Mouse (Mus musculus): Measurements from ENCODE around the gene Bptf. TPM values are rescaled to one million over a fixed set of nuclear protein-coding genes. Genes with fewer than 3 reads are reported as not detected.
"Not testable (repeated sequence)": the region's sequence is repeated elsewhere in the genome, so short reads cannot be mapped to it uniquely, and the experiment has no call there.

Bptf gene
- polyA plus RNA-seq, 1 experiment from 2014 or later: 40.6 TPM

- Histone ChIP-seq H3K4me3 (replicated peaks; ENCODE audit: low read length) (no peak overlapping the region), H3K27ac (no peak overlapping the region), H3K9me3 (ENCODE audit: control insufficient read depth, low read length) (no peaks in the 10 kb centered on the region), H3K9ac (no peak overlapping the region), H3K4me2 (replicated peaks) (no peak overlapping the region), H3K4me1 (replicated peaks; ENCODE audit: control insufficient read depth, insufficient read depth, low read length) (no peaks in the 10 kb centered on the region), H3K27me3 (ENCODE audit: control insufficient read depth, insufficient read depth, low read length) (no peaks in the 10 kb centered on the region), H3K36me3 (replicated peaks; ENCODE audit: control insufficient read depth, insufficient read depth) (no peaks in the 10 kb centered on the region)
- ATAC-seq (ENCODE audit: low FRiP score) (no peak), DNase-seq (ENCODE audit: low spot score) (no peak)
- 90% methylated on average over 2 of the region's 2 CpGs for WGBS
Measured at GRCm38 (mm10) chr11:107142382-107142781, 10.5 kb upstream of the Bptf start.

GRCm38 (mm10) chr11:107140756-107141155, 8.8 kb upstream of the Bptf start:
- ATAC-seq (ENCODE audit: low FRiP score): no peak
- Histone ChIP-seq H3K4me2 (replicated peaks) (no peak overlapping the region), H3K4me1 (replicated peaks; ENCODE audit: control insufficient read depth, insufficient read depth, low read length) (no peaks in the 10 kb centered on the region), H3K36me3 (replicated peaks; ENCODE audit: control insufficient read depth, insufficient read depth) (no peaks in the 10 kb centered on the region), H3K4me3 (replicated peaks; ENCODE audit: low read length) (no peak overlapping the region), H3K9ac (no peak overlapping the region), H3K9me3 (ENCODE audit: control insufficient read depth, low read length) (no peaks in the 10 kb centered on the region), H3K27me3 (ENCODE audit: control insufficient read depth, insufficient read depth, low read length) (no peaks in the 10 kb centered on the region), H3K27ac (no peak overlapping the region)
- 20% methylated on average over 6 of the region's 6 CpGs for WGBS
- DNase-seq (ENCODE audit: low spot score): no peak

GRCm38 (mm10) chr11:107138633-107139032, 6.7 kb upstream of the Bptf start:
- no peak for ATAC-seq (ENCODE audit: low FRiP score)

GRCm38 (mm10) chr11:107137593-107137992, 5.7 kb upstream of the Bptf start:
- no peak overlapping the region for H3K4me3 ChIP-seq (replicated peaks; ENCODE audit: low read length)
- H3K9me3 ChIP-seq (ENCODE audit: control insufficient read depth, low read length): no peaks in the 10 kb centered on the region
- no peak overlapping the region for H3K4me2 ChIP-seq (replicated peaks)
- no peaks in the 10 kb centered on the region for H3K27me3 ChIP-seq (ENCODE audit: control insufficient read depth, insufficient read depth, low read length)
- no peaks in the 10 kb centered on the region for H3K36me3 ChIP-seq (replicated peaks; ENCODE audit: control insufficient read depth, insufficient read depth)
- no peak overlapping the region for H3K9ac ChIP-seq
- H3K4me1 ChIP-seq (replicated peaks; ENCODE audit: control insufficient read depth, insufficient read depth, low read length): no peaks in the 10 kb centered on the region
- 94% methylated on average over 6 of the region's 6 CpGs for WGBS
- DNase-seq (ENCODE audit: low spot score) (no peak), ATAC-seq (ENCODE audit: low FRiP score) (no peak)
- H3K27ac ChIP-seq: no peak overlapping the region

More at GRCm38 (mm10) chr11:107138633-107139032, 6.7 kb upstream of the Bptf start:
- H3K4me1 ChIP-seq (replicated peaks; ENCODE audit: control insufficient read depth, insufficient read depth, low read length): no peaks in the 10 kb centered on the region
- DNase-seq (ENCODE audit: low spot score): no peak
- no peak overlapping the region for H3K4me3 ChIP-seq (replicated peaks; ENCODE audit: low read length)
- 76% methylated on average over 3 of the region's 3 CpGs for WGBS
- H3K9me3 ChIP-seq (ENCODE audit: control insufficient read depth, low read length): no peaks in the 10 kb centered on the region
- H3K36me3 ChIP-seq (replicated peaks; ENCODE audit: control insufficient read depth, insufficient read depth): no peaks in the 10 kb centered on the region
- H3K9ac ChIP-seq: no peak overlapping the region
- H3K4me2 ChIP-seq (replicated peaks): no peak overlapping the region
- H3K27me3 ChIP-seq (ENCODE audit: control insufficient read depth, insufficient read depth, low read length): no peaks in the 10 kb centered on the region
- H3K27ac ChIP-seq: no peak overlapping the region

- ATAC-seq (ENCODE audit: low FRiP score); H3K4me3 ChIP-seq (replicated peaks; ENCODE audit: low read length); H3K4me1 ChIP-seq (replicated peaks; ENCODE audit: control insufficient read depth, insufficient read depth, low read length); H3K27ac ChIP-seq; DNase-seq (ENCODE audit: low spot score); H3K4me2 ChIP-seq (replicated peaks); H3K9ac ChIP-seq; H3K36me3 ChIP-seq (replicated peaks; ENCODE audit: control insufficient read depth, insufficient read depth); H3K9me3 ChIP-seq (ENCODE audit: control insufficient read depth, low read length); H3K27me3 ChIP-seq (ENCODE audit: control insufficient read depth, insufficient read depth, low read length): not testable (repeated sequence)
- 94% methylated on average over 10 of the region's 10 CpGs for WGBS
Measured at GRCm38 (mm10) chr11:107136458-107136857, 4.5 kb upstream of the Bptf start.

- no peaks in the 10 kb centered on the region for H3K27me3 ChIP-seq (ENCODE audit: control insufficient read depth, insufficient read depth, low read length)
- no peaks in the 10 kb centered on the region for H3K9me3 ChIP-seq (ENCODE audit: control insufficient read depth, low read length)
- DNase-seq (ENCODE audit: low spot score): no peak
- H3K27ac ChIP-seq: no peak overlapping the region
- no peak overlapping the region for H3K9ac ChIP-seq
- ATAC-seq (ENCODE audit: low FRiP score): no peak
- H3K4me3 ChIP-seq (replicated peaks; ENCODE audit: low read length): no peak overlapping the region
- no peaks in the 10 kb centered on the region for H3K4me1 ChIP-seq (replicated peaks; ENCODE audit: control insufficient read depth, insufficient read depth, low read length)
- H3K36me3 ChIP-seq (replicated peaks; ENCODE audit: control insufficient read depth, insufficient read depth): no peaks in the 10 kb centered on the region
- 57% methylated on average over 3 of the region's 3 CpGs for WGBS
- no peak overlapping the region for H3K4me2 ChIP-seq (replicated peaks)
Measured at GRCm38 (mm10) chr11:107135741-107136140, 3.8 kb upstream of the Bptf start.

- WGBS: under 1% methylated on average over 16 of the region's 16 CpGs
- DNase-seq (ENCODE audit: low spot score) (no peak), ATAC-seq (ENCODE audit: low FRiP score) (peak; percentile 54; the same call in 1 of the 2 replicates)
- Histone ChIP-seq H3K36me3 (replicated peaks; ENCODE audit: control insufficient read depth, insufficient read depth) (no peaks in the 10 kb centered on the region), H3K27ac (peak overlapping the region; percentile 98; the same call in 1 of the 2 replicates), H3K9ac (peak overlapping the region; percentile 98), H3K4me1 (replicated peaks; ENCODE audit: control insufficient read depth, insufficient read depth, low read length) (peaks cover 19% of the 10 kb centered on the region), H3K4me3 (replicated peaks; ENCODE audit: low read length) (peak overlapping the region; percentile 93), H3K4me2 (replicated peaks) (peak overlapping the region; percentile 63), H3K27me3 (ENCODE audit: control insufficient read depth, insufficient read depth, low read length) (no peaks in the 10 kb centered on the region), H3K9me3 (ENCODE audit: control insufficient read depth, low read length) (no peaks in the 10 kb centered on the region)
Measured at GRCm38 (mm10) chr11:107132426-107132825, 499 bp upstream of the Bptf start.

- under 1% methylated on average over 45 of the region's 65 CpGs for WGBS
- H3K4me2 ChIP-seq (replicated peaks): peak overlapping the region; percentile 63
- peak; percentile 61 for ATAC-seq (ENCODE audit: low FRiP score)
Measured at GRCm38 (mm10) chr11:107130879-107131748, 813 bp downstream of the Bptf start.

GRCm38 (mm10) chr11:107130221-107130788, 1.6 kb downstream of the Bptf start:
- H3K9ac ChIP-seq: peak overlapping the region; percentile 98
- H3K4me2 ChIP-seq (replicated peaks): peak overlapping the region; percentile 63
- no peaks in the 10 kb centered on the region for H3K27me3 ChIP-seq (ENCODE audit: control insufficient read depth, insufficient read depth, low read length)
- peak overlapping the region; percentile 93 for H3K4me3 ChIP-seq (replicated peaks; ENCODE audit: low read length)
- ATAC-seq (ENCODE audit: low FRiP score) (no peak), DNase-seq (ENCODE audit: low spot score) (no peak)
- peak overlapping the region; percentile 98 for H3K27ac ChIP-seq
- H3K36me3 ChIP-seq (replicated peaks; ENCODE audit: control insufficient read depth, insufficient read depth): no peaks in the 10 kb centered on the region
- peaks cover 19% of the 10 kb centered on the region for H3K4me1 ChIP-seq (replicated peaks; ENCODE audit: control insufficient read depth, insufficient read depth, low read length)
- 2% methylated on average over 18 of the region's 18 CpGs for WGBS
- H3K9me3 ChIP-seq (ENCODE audit: control insufficient read depth, low read length): no peaks in the 10 kb centered on the region

More at GRCm38 (mm10) chr11:107130879-107131748, 813 bp downstream of the Bptf start:
- DNase-seq (ENCODE audit: low spot score): peak; percentile 54
- H3K4me3 ChIP-seq (replicated peaks; ENCODE audit: low read length): peak overlapping the region; percentile 93
- peaks cover 19% of the 10 kb centered on the region for H3K4me1 ChIP-seq (replicated peaks; ENCODE audit: control insufficient read depth, insufficient read depth, low read length)
- no peaks in the 10 kb centered on the region for H3K27me3 ChIP-seq (ENCODE audit: control insufficient read depth, insufficient read depth, low read length)
- no peaks in the 10 kb centered on the region for H3K36me3 ChIP-seq (replicated peaks; ENCODE audit: control insufficient read depth, insufficient read depth)
- H3K27ac ChIP-seq: peak overlapping the region; percentile 98
- H3K9ac ChIP-seq: peak overlapping the region; percentile 98
- no peaks in the 10 kb centered on the region for H3K9me3 ChIP-seq (ENCODE audit: control insufficient read depth, low read length)

All from hindbrain, embryonic 14.5 days (tissue).